Mouse (Mus musculus): ENCODE data around the gene Dcaf15.

Dcaf15 gene

DNA sequence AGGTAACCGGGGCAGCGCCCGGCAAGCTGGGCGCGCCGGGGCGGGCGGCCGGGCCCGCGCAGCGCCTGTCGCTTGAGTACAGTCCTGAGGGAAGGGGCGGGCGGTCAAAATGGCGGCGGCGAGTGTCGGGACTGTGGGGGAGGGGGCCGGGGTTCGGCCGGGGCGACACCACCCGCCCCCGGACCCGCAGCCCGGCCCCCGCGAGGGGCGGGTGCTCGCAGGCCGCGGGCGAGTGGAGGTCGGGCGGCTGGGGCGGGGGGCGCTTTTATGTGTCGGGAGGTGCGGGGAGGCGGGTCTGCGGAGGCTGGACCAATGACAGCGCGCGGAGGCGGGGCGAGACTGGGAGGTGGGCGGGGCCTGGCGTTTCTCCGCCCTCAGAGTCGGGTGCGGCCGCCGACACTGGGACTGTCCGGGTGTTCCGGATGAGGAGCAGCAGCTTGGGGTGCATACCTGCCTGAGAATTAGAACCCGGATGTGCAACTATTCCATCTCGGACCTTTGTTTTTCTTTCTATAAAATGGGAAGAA, 37.5 kb downstream of the Dcaf15 start:
- in situ Hi-C loops (cut with MboI; ENCODE audit: low sequenced_read_pairs): no loop called here

DNA sequence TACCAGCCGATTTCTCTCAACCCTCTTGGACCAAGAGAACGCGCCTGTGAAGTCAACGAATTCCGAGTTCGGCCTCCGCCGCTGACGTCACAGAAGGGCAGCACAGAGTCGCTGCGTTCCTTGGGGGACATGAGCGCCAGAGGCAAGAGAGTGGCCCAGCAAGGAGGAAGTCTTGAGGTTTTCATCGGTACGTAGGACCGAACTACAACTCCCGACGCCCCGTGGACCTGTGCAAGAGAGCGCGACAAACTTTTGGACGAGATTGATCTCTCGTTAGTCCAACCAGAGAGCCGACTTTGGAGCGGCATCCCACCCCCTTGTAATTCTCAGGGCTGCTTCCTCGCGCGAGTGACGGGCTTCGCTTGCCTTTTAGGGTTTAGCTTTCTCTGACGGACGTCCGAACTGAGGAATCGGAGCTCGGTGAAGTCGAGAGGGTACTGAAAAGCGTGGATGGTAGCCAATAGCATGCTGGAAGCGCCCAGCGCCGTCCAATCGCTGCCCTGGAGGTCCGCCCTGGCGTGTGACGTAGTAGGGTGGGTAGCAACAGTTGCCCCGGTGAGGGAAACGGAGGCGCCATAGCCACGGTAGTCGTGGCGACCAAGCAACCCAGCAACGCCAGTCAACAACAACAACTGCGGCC, 38.2 kb downstream of the Dcaf15 start, which contains the start of gene Rfx1:
TSS of gene Rfx1 (plus strand) at position 544 of the 640 bp plus-strand sequence.
- in situ Hi-C loops (cut with MboI; ENCODE audit: low sequenced_read_pairs): no loop called here

DNA sequence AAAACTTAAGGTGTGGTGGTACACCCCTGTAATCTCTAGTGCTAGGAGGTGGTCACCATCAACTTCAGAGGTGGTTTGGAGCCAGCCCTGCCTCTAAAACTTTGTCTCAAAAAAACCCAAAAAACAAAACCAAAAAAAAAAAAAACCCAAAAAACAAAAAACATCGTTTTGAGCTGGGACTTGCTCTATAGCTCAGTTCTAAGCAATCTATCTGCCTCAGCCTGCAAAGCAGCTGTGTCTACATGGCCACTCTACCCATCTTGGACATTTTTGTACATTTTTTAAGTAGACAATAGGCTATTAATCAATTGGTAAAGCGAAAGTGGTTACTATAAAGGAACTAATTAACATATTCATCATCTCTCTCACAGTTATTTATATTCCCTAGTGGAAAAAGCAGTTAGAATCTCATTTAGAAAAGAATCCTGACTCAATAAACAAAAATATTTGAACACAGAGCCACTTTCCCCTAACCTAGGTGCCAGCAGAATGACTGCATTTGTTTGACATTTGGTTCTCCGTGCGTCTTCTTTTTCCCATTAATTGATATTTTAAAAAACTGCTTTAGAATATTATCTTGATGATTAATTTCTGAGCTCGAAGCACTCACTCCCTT, 39.0 kb downstream of the Dcaf15 start:
- in situ Hi-C loops (cut with MboI; ENCODE audit: low sequenced_read_pairs): no loop called here

DNA sequence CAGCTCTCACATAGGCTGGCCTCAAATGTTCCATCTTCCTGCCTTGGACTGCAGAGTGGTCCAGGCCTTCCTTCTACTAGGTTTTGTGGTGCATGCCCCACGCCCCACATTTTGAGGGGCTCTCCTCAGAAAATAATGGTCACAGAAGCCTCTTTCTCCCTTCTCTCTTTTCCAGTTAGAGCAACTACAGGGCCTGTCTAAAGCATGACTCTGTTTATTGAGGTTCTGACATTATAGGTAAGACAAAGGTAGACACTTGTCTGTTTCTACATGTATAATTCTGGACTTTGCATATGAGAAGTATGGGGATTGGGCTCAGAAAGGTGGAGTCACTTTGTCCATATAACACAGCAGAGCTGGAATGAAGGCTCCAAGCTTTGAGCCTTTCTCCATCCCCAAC, 39.5 kb downstream of the Dcaf15 start, which contains the start of gene Gm10643:
TSS of gene Gm10643 (minus strand) at position 101 of the 400 bp plus-strand sequence.
- in situ Hi-C loops (cut with MboI; ENCODE audit: low sequenced_read_pairs): no loop called here

DNA sequence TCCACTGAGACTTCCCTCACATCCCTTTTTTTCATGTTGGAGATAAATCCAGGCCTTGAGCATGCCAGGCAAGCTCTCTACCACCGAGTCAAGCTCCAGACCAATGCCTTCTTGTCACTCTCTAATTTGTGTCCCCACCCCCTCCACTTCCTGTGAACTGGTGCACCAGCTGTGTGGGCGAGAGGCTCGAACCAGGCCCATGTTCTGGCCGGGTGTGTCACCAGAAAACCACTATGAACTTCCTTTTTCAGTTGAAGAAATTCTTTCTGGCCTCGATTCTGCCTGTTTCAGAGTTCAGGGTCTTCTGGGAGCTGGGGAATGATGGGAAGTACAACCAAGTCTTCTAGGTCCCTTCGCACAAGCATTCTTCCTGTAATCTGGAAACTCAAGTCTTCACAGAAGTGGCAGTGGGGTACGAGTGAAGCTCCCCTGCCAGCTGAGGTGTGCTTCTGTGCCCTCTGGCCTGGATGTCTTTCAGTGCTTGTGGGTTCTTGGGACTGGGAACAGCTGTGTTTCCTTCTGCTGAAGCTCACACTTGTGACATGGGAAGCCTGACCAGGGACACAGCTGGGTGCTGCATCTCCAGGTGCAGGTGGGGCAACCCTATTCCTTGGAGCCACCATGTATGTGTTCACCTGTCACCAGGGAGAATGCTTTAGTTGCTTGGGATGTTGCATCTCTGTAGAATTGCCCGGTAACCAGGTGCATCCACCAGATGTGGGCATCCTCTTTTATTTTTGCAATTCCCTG, 40.5 kb downstream of the Dcaf15 start:
- in situ Hi-C loops (cut with MboI; ENCODE audit: low sequenced_read_pairs): no loop called here

DNA sequence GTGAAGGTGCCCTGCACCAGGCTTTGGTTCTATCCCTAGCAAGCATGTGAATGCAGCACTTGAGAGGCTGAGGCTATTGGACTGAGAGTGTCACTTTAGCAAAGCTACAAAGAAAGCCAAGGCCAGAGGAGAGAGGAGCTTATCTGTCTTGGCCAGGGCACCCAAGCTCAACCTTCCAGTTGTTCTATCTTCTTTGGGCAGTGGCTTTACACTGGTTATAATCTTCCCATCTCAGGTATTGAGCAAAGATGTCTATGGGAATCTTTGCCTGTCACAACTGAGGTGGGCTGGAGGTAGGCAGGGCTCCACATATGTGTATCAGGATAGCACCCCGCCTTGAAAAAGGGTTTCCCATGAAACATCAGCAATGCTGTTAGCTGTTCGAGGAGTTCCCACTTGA, 44.3 kb downstream of the Dcaf15 start:
- in situ Hi-C loops (cut with MboI; ENCODE audit: low sequenced_read_pairs): no loop called here

DNA sequence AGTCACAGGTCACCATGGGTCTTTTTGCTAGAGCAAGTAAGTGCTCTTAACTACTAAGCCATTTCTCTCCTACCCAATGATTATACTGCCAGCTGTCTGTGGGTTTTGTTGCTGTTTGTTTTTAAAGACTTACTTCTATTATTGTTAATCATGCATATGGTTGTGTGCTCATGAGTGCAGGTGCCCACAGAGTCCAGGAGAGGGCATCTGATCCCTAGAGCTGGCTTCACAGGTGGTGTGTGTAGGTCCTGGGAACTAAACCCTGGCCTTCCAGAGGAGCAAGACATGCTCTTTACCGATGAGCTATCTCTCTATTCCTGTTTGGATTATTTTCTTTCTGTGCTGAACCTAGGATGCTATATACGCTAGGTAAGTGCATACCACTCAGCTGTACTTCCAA, 45.3 kb downstream of the Dcaf15 start:
- in situ Hi-C loops (cut with MboI; ENCODE audit: low sequenced_read_pairs): no loop called here

DNA sequence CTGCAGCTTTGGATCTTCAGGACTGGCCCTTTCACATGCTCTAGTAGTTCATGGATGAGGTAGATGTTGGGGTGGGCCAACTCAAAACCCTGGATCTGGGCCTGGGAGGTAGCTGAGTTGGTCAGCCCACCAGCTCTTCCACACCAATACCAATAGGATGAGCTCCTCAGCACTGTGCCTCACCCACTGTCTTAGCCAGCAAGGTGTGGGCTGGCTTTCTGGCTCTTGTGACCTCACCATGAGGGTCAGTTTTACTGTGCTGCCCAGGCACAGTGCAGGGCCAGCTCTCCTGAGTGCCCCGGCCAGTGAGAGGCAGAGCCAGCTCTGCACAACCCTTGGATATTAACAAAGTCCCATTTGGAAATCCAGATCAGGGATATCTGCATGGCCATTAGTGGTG, 46.7 kb downstream of the Dcaf15 start:
- in situ Hi-C loops (cut with MboI; ENCODE audit: low sequenced_read_pairs): no loop called here

DNA sequence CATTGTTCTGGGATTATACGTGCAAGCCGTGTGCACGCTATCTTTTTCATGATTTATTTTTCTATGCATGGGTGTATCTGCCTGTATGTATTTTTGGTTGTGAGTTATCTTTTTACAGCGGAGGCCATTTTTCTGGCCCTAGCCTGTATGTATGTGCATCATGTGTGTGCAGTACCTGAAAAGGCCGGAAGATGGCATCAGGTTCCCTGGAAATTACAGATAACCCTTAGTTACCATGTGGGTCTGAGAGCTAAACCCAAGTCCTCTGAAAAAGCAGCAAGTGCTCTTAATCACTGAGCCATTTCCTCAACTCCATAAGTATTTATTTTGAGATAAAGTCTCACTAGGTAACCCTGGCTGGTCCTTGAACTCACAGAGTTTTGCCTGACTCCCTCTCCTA, 51.3 kb downstream of the Dcaf15 start:
- in situ Hi-C loops (cut with MboI; ENCODE audit: low sequenced_read_pairs): no loop called here

DNA sequence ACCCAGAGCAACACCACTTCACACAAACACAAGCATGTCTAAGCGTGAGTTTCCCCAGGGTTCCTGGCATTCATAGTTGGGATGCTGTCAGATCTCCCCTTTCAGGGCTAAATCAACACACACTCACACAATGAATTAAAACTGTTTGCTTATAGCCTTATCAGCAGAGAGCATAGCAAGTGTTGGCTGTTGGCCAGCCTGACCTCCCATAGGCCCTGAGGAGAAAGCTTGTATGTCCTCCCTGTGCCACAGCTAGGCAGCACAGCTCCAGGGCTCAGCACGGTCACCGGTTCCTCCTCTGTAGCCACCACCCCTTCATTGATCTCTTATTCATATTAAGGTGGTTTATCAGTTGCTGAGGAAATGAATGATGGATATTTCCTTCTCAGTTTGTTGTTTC, 51.8 kb downstream of the Dcaf15 start:
- in situ Hi-C loops (cut with MboI; ENCODE audit: low sequenced_read_pairs): no loop called here

DNA sequence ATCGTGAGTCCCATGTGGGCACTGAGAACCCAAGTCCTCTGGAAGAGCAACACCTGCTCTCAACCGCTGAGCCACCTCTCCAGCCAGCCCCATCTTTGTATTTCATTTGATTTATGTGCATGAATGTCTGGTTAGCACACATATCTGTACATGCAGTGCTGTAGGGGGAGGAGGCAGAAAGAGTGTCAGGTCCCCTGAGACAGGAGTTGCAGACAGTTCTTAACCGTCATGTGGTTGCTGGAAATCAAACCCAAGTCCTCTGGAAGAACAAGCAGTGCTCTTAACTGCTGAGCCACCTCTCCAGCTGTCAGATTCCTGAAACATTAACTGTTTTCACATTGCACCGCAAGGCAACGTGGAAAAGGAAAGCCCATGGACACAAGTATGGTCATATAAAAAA, 56.4 kb downstream of the Dcaf15 start:
- in situ Hi-C loops (cut with MboI; ENCODE audit: low sequenced_read_pairs): no loop called here

All from CH12F3 (cell line).